In the genomic region with DNA sequence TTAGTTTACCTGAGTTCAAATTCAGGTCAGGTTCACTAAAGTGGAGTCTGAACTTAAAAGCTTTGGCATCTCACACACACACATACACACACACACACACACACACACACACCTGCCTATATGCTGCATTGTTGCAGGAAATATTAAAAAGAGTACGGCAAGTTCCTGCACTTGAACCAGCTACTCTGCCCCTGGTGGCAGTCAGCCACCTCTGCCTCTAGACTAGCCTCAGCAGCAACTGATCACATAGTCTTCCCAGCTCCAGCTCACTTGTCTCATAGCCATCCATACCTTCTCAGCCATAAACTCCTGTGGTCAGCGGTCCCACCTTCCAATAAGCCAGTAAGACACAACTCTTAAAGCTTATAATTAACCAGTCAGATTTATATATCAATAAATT, we compare ENCODE assay signal across 21 mouse cellular contexts. TPM values are rescaled to one million over a fixed set of nuclear protein-coding genes. Genes with fewer than 3 reads are reported as not detected.
DNase-seq lines count a peak whose midpoint lies in the region; ATAC-seq and TF ChIP-seq lines count a peak whose summit lies in the region.
"Had no signal": no experiment of that assay in that cellular context is flagged by ENCODE, and none has a peak within 500 bp of the region (broad histone marks: within the 10 kb centered on the region; RNA-seq: fewer than 3 reads in every experiment).

No protein-coding gene starts in this region.

- H3K4me3 ChIP-seq in heart, adult 2 months: no peak overlapping the region
- H3K4me3 ChIP-seq in heart, embryonic 11.5 days (ENCODE audit: low read depth, low read length): no peak overlapping the region
- H3K4me3 ChIP-seq in lung, postnatal 0 days (ENCODE audit: low read depth, low read length): no peak overlapping the region
- no peak overlapping the region for H3K4me3 ChIP-seq in brown adipose tissue, adult 24 weeks (ENCODE audit: insufficient read depth, low read depth, low read length)
- H3K4me3 ChIP-seq: embryonic facial prominence, embryonic 15.5 days; forebrain, embryonic 10.5 days; hindbrain, embryonic 15.5 days; left cerebral cortex, adult 2 months; lung, embryonic 15.5 days had no signal

- H3K27me3 ChIP-seq in heart, adult 2 months (ENCODE audit: control insufficient read depth, insufficient read depth, low read length): no peaks in the 10 kb centered on the region
- no peaks in the 10 kb centered on the region for H3K27me3 ChIP-seq in heart, embryonic 11.5 days (ENCODE audit: control insufficient read depth, insufficient read depth, low read length)
- no peaks in the 10 kb centered on the region for H3K27me3 ChIP-seq in lung, postnatal 0 days (replicated peaks; ENCODE audit: insufficient read depth, low read length)
- H3K27me3 ChIP-seq: embryonic facial prominence, embryonic 15.5 days; hindbrain, embryonic 15.5 days; lung, embryonic 15.5 days had no signal

- peaks cover 2% of the 10 kb centered on the region; the same call in 1 of the 2 replicates for H3K79me2 ChIP-seq in heart, adult 2 months (replicated peaks; ENCODE audit: control insufficient read depth, insufficient read depth, low read length)

- DNase-seq in heart, adult 2 months: no peak
- no peak for DNase-seq in lung, postnatal 0 days (ENCODE audit: low spot score)
- DNase-seq in lung, postnatal 25 days (ENCODE audit: low spot score): no peak
- no peak for DNase-seq in gastrocnemius, postnatal 36 days
- DNase-seq in left cerebral cortex, postnatal 14 days (ENCODE audit: low spot score in 2 of 2): no peak
- DNase-seq: adrenal gland, postnatal 25 days; cerebellum, postnatal 10 days; embryo, embryonic 11 days; gastrocnemius, postnatal 10 days; right cerebral cortex, adult 18-20 months had no signal

- no peak for TF ChIP-seq POLR2A in heart, adult 2 months (IDR thresholded peaks at IDR 0.05; ENCODE audit: insufficient read depth, low read depth, low read length)

- peak; percentile 42 for TF ChIP-seq CTCF in heart, adult 2 months (IDR thresholded peaks at IDR 0.05)
- TF ChIP-seq CTCF in lung, postnatal 0 days (IDR thresholded peaks at IDR 0.05): peak; percentile 46

- WGBS in heart, adult 2 months: 62% methylated on average over 2 of the region's 2 CpGs
- WGBS in heart, embryonic 11.5 days (ENCODE audit: insufficient replicate concordance): 71% methylated on average over 2 of the region's 2 CpGs
- WGBS in lung, postnatal 0 days: 64% methylated on average over 2 of the region's 2 CpGs

- no peaks in the 10 kb centered on the region for H3K9me3 ChIP-seq in heart, embryonic 11.5 days (replicated peaks; ENCODE audit: control insufficient read depth, low read length)
- H3K9me3 ChIP-seq in lung, postnatal 0 days (ENCODE audit: low read length): no peaks in the 10 kb centered on the region; the same call in 1 of the 2 replicates
- H3K9me3 ChIP-seq: embryonic facial prominence, embryonic 15.5 days; forebrain, embryonic 10.5 days; hindbrain, embryonic 15.5 days; lung, embryonic 15.5 days had no signal

- intact Hi-C loops in heart, adult 2 months (cut with DNase I): no loop called here
- intact Hi-C loops in gastrocnemius, postnatal 36 days (cut with DNase I): no loop called here
- intact Hi-C loops in left cerebral cortex, postnatal 14 days (cut with DNase I): no loop called here

- TF ChIP-seq EP300 in heart, adult 2 months (IDR thresholded peaks at IDR 0.05; ENCODE audit: insufficient read depth, low read depth, low read length): no peak
- TF ChIP-seq EP300 in lung, postnatal 0 days (IDR thresholded peaks at IDR 0.05): no peak

- H3K4me1 ChIP-seq in heart, adult 2 months (ENCODE audit: control insufficient read depth, insufficient read depth, low read length): peaks cover 5% of the 10 kb centered on the region
- peaks cover 4% of the 10 kb centered on the region; the same call in 1 of the 2 replicates for H3K4me1 ChIP-seq in heart, embryonic 11.5 days (ENCODE audit: control insufficient read depth, insufficient read depth, low read length)
- H3K4me1 ChIP-seq in lung, postnatal 0 days (ENCODE audit: insufficient read depth, low read depth, low read length): no peaks in the 10 kb centered on the region
- peaks cover 4% of the 10 kb centered on the region; the same call in 1 of the 2 replicates for H3K4me1 ChIP-seq in brown adipose tissue, adult 24 weeks (ENCODE audit: control insufficient read depth, insufficient read depth, insufficient read length, low read length)
- H3K4me1 ChIP-seq: forebrain, embryonic 10.5 days; hindbrain, embryonic 15.5 days had no signal

- ATAC-seq in heart, embryonic 11.5 days (replicated peaks; ENCODE audit: insufficient number of reproducible peaks, low FRiP score, low TSS enrichment): no peak
- no peak for ATAC-seq in lung, postnatal 0 days
- ATAC-seq in CD4-positive, CD25-positive, alpha-beta regulatory T cell, adult 4 months: peak; percentile 26
- ATAC-seq: activated CD4-positive, CD25-positive, alpha-beta regulatory T cell, adult 4 months; intestine, postnatal 0 days had no signal

- H3K4me2 ChIP-seq in heart, embryonic 11.5 days: no peak overlapping the region
- no peak overlapping the region for H3K4me2 ChIP-seq in lung, postnatal 0 days (replicated peaks; ENCODE audit: low read depth, low read length)
- H3K4me2 ChIP-seq: embryonic facial prominence, embryonic 15.5 days; hindbrain, embryonic 15.5 days; lung, embryonic 15.5 days had no signal

- H3K27ac ChIP-seq in heart, adult 2 months: no peak overlapping the region
- no peak overlapping the region for H3K27ac ChIP-seq in heart, embryonic 11.5 days (ENCODE audit: low read depth, low read length)
- no peak overlapping the region for H3K27ac ChIP-seq in lung, postnatal 0 days (ENCODE audit: low read length)
- H3K27ac ChIP-seq in brown adipose tissue, adult 24 weeks (replicated peaks; ENCODE audit: low read depth, low read length): 0 out of 2 replicates have a peak overlapping the region, but pooled peaks have one; percentile 10
- H3K27ac ChIP-seq: forebrain, embryonic 10.5 days; hindbrain, embryonic 15.5 days; left cerebral cortex, adult 2 months; lung, embryonic 15.5 days had no signal

- H3K36me3 ChIP-seq in heart, adult 2 months (ENCODE audit: control insufficient read depth, insufficient read depth, low read length): peaks cover 10% of the 10 kb centered on the region
- H3K36me3 ChIP-seq in heart, embryonic 11.5 days (ENCODE audit: control insufficient read depth, insufficient read depth, low read length): peaks cover 6% of the 10 kb centered on the region; the same call in 1 of the 2 replicates
- no peaks in the 10 kb centered on the region for H3K36me3 ChIP-seq in lung, postnatal 0 days (ENCODE audit: insufficient read depth, low read length)
- H3K36me3 ChIP-seq: hindbrain, embryonic 15.5 days had no signal

- H3K9ac ChIP-seq in heart, adult 2 months (ENCODE audit: low read depth, low read length): no peak overlapping the region
- no peak overlapping the region for H3K9ac ChIP-seq in heart, embryonic 11.5 days (ENCODE audit: low read depth, low read length)
- no peak overlapping the region for H3K9ac ChIP-seq in lung, postnatal 0 days (replicated peaks; ENCODE audit: low read depth)
- H3K9ac ChIP-seq: embryonic facial prominence, embryonic 15.5 days; hindbrain, embryonic 15.5 days; lung, embryonic 15.5 days had no signal

RNA-seq across cellular contexts. Expression of a gene that starts 37.2 kb away (rescaled TPM):
- 10 to 100 TPM; 51.8 to 55.4 TPM for total RNA-seq in heart, adult 2 months (2021)
- polyA plus RNA-seq in heart, adult 2 months (2012; rRNA removed): 40.7 and 52.7 TPM in 2 replicates
- polyA plus RNA-seq in heart, embryonic 11.5 days (2014; fragmentation: Nextera tagmentation; extraction: Ambion mirVana): 91.8 and 120 TPM in 2 replicates
- polyA plus RNA-seq in lung, postnatal 0 days (2015; fragmentation: Nextera tagmentation; extraction: Ambion mirVana): 72.0 and 73.6 TPM in 2 replicates
- polyA plus RNA-seq in CD4-positive, CD25-positive, alpha-beta regulatory T cell, adult 4 months (2017; shearing (Covaris generic)): under 1 TPM in 1 of 2 experiments, not detected in 1; 0.16 TPM
- polyA plus RNA-seq in brown adipose tissue, adult 24 weeks (2012; ENCODE audit: insufficient read depth, insufficient read length, missing spikeins): 35.4 and 58.9 TPM in 2 replicates
- total RNA-seq in gastrocnemius, postnatal 36 days (2021): 10 to 100 TPM; 19.0 to 21.4 TPM
- 10 to 100 TPM; 20.3 to 22.6 TPM for total RNA-seq in left cerebral cortex, postnatal 14 days (2021)
- total RNA-seq: megakaryocyte-erythroid progenitor cell, adult 5-6 weeks had no signal

Comparison
In these comparisons a context has a peak if more than half of its experiments do, and no peak if none do; other contexts are left out.
1. RNA of a gene that starts 37.2 kb away (polyA plus RNA-seq): 91.8 to 120 TPM in heart, embryonic 11.5 days, 72.0 to 73.6 TPM in lung, postnatal 0 days, 40.7 to 52.7 TPM in heart, adult 2 months and 35.4 to 58.9 TPM in brown adipose tissue, adult 24 weeks; 0.16 TPM in CD4-positive, CD25-positive, alpha-beta regulatory T cell, adult 4 months; every median in the first group is over 10 times any median in the second.